Mouse (Mus musculus) E14TG2a.4 (cell line): ENCODE results near the gene Lin52.

Experiments
- CTCF ChIP-seq: conservative IDR thresholded peaks from 2 replicates; pipeline ENCODE4 v1.5.1; 2014; ENCODE audit warnings: low read length
- NANOG ChIP-seq: IDR thresholded peaks from 2 replicates; pipeline ENCODE4 v1.6.1; 2014; ENCODE audit warnings: borderline replicate concordance, low read length, mixed read lengths

GRCm38 (mm10) chr12:84478937-84479336 lies 27.7 kb downstream of the Lin52 start:
- TF ChIP-seq NANOG (no peak), CTCF (no peak)
